Mouse (Mus musculus) ES-Bruce4 (cell line): ENCODE measurements around the gene Sh2d4b. TPM values are rescaled to one million over a fixed set of nuclear protein-coding genes. Genes with fewer than 3 reads are reported as not detected.

Experiments
- H3K27ac ChIP-seq: 2 replicates; pipeline ENCODE4 v1.5.1; 2012; ENCODE audit warnings: low read length, inconsistent platforms; ENCODE audit not compliant: insufficient read depth
- H3K27me3 ChIP-seq: 2 replicates; pipeline ENCODE4 v1.6.1; 2012; ENCODE audit warnings: mild to moderate bottlenecking, low read length, inconsistent platforms; ENCODE audit not compliant: control insufficient read depth, poor library complexity, insufficient read depth, severe bottlenecking
- H3K36me3 ChIP-seq: 2 replicates; pipeline ENCODE4 v1.6.1; 2012; ENCODE audit warnings: inconsistent platforms, mild to moderate bottlenecking, low read length, moderate library complexity; ENCODE audit not compliant: control insufficient read depth, poor library complexity, insufficient read depth, severe bottlenecking
- H3K4me1 ChIP-seq: one replicate; pipeline ENCODE4 v1.8.1; 2011; ENCODE audit warnings: low read length; ENCODE audit not compliant: control insufficient read depth, insufficient read depth
- H3K4me3 ChIP-seq: 2 replicates; pipeline ENCODE4 v1.5.1; 2011; ENCODE audit warnings: low read depth, mild to moderate bottlenecking, low read length
- H3K9ac ChIP-seq: 2 replicates; pipeline ENCODE4 v1.6.1; 2012; ENCODE audit warnings: low read depth, mild to moderate bottlenecking, inconsistent platforms; ENCODE audit not compliant: poor library complexity, severe bottlenecking
- H3K9me3 ChIP-seq: replicated peaks from 2 replicates; pipeline ENCODE4 v1.6.1; 2012; ENCODE audit warnings: mild to moderate bottlenecking, low read length, inconsistent platforms; ENCODE audit not compliant: control insufficient read depth, poor library complexity, insufficient read depth, severe bottlenecking
- CTCF ChIP-seq: IDR thresholded peaks from one replicate; pipeline ENCODE4 v1.8.1; 2011; ENCODE audit warnings: low read depth, low read length
- EP300 ChIP-seq: IDR thresholded peaks from 2 replicates; pipeline ENCODE4 v1.6.1; 2011; ENCODE audit warnings: low read depth, low read length; ENCODE audit not compliant: insufficient read depth
- POLR2A ChIP-seq: IDR thresholded peaks from one replicate; pipeline ENCODE4 v1.8.1; 2011; ENCODE audit warnings: low read length; ENCODE audit not compliant: insufficient read depth
- polyA plus RNA-seq: library from polyadenylated mRNA; stranded (reverse); fragments of >200 nt; gene quantifications from 2 replicates; pipeline ENCODE4 v1.2.4, GENCODE M21; 2011; ENCODE audit warnings: low read depth; ENCODE audit not compliant: missing spikeins, insufficient read depth, insufficient read length

The Sh2d4b gene
- polyA plus RNA-seq = 1.7 and 2.6 TPM in 2 replicates

DNA sequence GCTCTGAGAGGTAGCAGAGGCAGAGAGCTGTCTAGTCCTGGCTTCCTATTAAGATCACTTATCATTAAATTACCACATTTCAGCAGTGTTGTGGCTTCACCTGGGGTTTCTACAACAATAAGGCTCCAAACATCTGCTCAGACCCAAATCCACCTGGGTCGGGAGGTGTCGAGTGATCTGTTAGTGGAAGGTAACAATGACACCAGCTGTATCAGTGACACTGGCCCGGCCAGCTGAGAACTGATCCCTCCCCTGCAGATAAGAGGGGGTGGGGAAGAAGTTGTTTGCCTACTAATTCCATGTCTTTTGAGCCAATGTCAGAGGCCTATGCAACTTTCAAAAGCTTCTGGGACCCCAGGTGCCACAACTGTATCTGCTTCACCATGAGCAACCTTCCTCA lies at the start of gene Sh2d4b:
Gene Sh2d4b, minus strand, starts transcription at position 71 of the 400 bp plus-strand sequence.
- Histone ChIP-seq H3K4me3 (0 out of 2 replicates have a peak within 1 kb of the TSS, but pooled peaks have one; percentile 1), H3K27me3 (no peaks in the 10 kb centered on the region), H3K27ac (peak within 1 kb of the TSS; percentile 38), H3K9me3 (no peaks in the 10 kb centered on the region), H3K9ac (0 out of 2 replicates have a peak within 1 kb of the TSS, but pooled peaks have one; percentile 13), H3K36me3 (no peaks in the 10 kb centered on the region), H3K4me1 (peaks cover 4% of the 10 kb centered on the region)
- TF ChIP-seq POLR2A (no peak), CTCF (no peak), EP300 (no peak)

DNA sequence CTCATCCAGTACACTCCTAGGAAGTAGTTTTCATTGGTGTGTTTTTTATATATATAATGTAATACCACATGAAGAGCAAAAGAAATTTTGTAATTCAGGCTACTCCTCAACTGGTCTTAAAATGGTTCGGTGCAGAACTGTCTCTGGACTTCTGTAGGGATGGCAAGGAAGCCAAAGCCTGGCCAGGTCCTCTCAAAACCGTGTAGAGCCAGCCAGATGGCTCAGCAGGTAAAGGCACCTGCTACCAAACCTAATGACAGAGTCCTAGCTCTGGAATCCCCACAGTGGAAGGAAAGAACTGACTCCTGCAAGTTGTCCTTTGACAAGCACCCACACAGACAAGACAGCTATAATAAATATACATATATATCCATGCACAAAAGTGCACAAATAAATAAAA lies 49.4 kb upstream of the Sh2d4b start:
- Histone ChIP-seq H3K4me3 (no peak overlapping the region), H3K9me3 (no peaks in the 10 kb centered on the region), H3K27ac (no peak overlapping the region), H3K4me1 (peaks cover 1% of the 10 kb centered on the region), H3K27me3 (no peaks in the 10 kb centered on the region), H3K36me3 (no peaks in the 10 kb centered on the region), H3K9ac (no peak overlapping the region)
- no peak for TF ChIP-seq CTCF
- no peak for TF ChIP-seq POLR2A
- no peak for TF ChIP-seq EP300

DNA sequence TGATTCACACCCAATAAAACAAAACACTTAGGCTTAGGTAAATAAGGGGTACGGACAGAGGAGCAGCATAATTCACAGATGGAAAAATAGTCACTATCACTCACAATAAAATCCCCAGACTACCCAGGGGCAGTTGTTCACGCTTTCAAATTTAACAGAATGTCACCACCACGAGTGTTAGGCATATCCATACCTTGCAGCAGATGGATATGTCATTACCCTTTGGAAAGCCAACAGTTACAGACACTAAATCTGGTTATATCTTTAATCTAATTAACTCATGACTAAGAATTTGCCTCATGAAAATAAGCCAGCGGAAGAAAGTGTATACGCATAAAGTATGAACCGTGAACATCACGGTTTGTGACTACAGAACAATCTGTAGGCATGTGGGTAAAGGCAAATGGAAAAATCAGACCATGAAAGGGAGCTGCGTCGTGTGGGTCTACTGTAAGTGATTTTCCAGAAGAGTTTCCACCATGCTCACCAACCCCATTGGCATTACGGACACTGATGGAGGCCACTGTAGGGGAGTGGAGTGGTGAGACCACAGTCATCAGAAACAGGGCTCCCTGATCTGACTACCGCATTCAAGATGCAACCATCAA lies 45.4 kb upstream of the Sh2d4b start:
- Histone ChIP-seq H3K4me1 (peaks cover 1% of the 10 kb centered on the region), H3K9ac (no peak overlapping the region), H3K27ac (no peak overlapping the region), H3K9me3 (no peaks in the 10 kb centered on the region), H3K4me3 (no peak overlapping the region), H3K36me3 (no peaks in the 10 kb centered on the region), H3K27me3 (no peaks in the 10 kb centered on the region)
- TF ChIP-seq POLR2A (no peak), EP300 (no peak), CTCF (no peak)

DNA sequence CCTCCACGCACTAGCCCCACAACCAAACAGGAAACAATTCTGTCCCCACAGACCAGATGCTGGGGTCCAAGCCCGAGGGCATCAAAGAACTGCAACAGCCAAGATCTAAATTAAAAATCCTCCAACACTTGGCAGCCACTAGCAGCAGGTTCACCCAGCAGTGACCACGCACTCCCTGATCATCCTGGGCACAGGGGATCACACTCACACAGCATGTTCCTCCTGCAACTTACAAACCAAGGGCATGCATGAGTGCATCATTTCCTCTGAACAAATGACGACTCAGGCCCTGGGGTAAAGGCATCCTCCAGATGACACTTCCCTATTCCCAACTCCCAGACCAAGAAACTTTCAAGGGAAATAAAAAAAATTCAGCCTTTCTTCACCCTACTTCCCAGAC lies 44.0 kb upstream of the Sh2d4b start:
- Histone ChIP-seq H3K27me3 (no peaks in the 10 kb centered on the region), H3K36me3 (no peaks in the 10 kb centered on the region), H3K9ac (no peak overlapping the region), H3K9me3 (no peaks in the 10 kb centered on the region), H3K4me3 (no peak overlapping the region), H3K27ac (no peak overlapping the region), H3K4me1 (peaks cover 1% of the 10 kb centered on the region)
- TF ChIP-seq POLR2A (no peak), CTCF (no peak), EP300 (no peak)

DNA sequence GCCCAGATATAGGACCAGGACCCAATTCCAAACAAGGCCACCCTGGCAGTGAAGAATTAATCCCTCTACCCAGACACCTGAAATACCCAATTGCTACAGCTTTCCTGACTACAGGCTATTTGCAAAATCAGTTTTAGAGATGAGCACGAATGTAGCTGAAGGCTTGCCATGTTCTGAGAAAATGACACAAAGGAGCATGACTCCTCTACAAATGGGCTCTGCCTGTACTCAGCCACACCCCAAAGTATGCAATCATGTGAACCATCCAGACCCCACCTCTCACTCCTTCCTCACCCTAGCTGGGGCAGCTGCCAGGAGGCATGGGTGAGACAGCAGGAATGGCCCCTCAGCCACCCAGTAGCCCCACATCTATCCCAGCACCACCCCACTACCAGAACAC lies 42.4 kb upstream of the Sh2d4b start:
- Histone ChIP-seq H3K27me3 (no peaks in the 10 kb centered on the region), H3K4me3 (no peak overlapping the region), H3K9ac (no peak overlapping the region), H3K4me1 (peaks cover 1% of the 10 kb centered on the region), H3K36me3 (no peaks in the 10 kb centered on the region), H3K9me3 (no peaks in the 10 kb centered on the region), H3K27ac (no peak overlapping the region)
- TF ChIP-seq CTCF = no peak
- TF ChIP-seq EP300 = no peak
- TF ChIP-seq POLR2A = no peak

DNA sequence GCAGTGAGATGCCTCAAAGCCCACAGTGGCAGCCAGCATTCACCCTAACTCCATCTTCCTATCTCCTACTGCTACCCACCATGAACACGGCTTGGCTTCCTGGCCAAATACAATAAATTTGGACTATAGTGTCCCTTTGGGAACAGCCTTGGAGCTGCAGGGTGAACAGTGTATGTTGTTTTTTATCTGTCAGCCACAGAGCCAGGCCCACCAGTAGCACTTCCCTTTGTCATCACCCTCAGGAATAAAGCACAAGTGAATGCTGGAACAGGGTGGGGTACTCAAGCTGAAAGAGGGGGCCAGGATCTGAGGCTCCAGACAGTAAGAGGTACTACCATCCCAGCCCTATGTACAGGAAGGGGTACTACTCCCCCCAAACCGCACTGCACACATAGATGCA lies 42.0 kb upstream of the Sh2d4b start:
- no peaks in the 10 kb centered on the region for H3K36me3 ChIP-seq
- TF ChIP-seq CTCF = no peak
- no peak for TF ChIP-seq EP300
- no peak for TF ChIP-seq POLR2A
- H3K9me3 ChIP-seq = no peaks in the 10 kb centered on the region
- H3K4me3 ChIP-seq = no peak overlapping the region
- no peak overlapping the region for H3K27ac ChIP-seq
- no peaks in the 10 kb centered on the region for H3K4me1 ChIP-seq
- no peak overlapping the region for H3K9ac ChIP-seq
- no peaks in the 10 kb centered on the region for H3K27me3 ChIP-seq
